Mouse (Mus musculus): Measurements from ENCODE around the gene Parl. TPM values are rescaled to one million over a fixed set of nuclear protein-coding genes. Genes with fewer than 3 reads are reported as not detected.
A peak's percentile ranks its signal among the peaks of the same experiment; 100 is the strongest.

Parl gene
- total RNA-seq (2021) = 10 to 100 TPM; 53.3 to 54.4 TPM

GRCm38 (mm10) chr16:20301770-20302649, at the start of gene Parl:
Gene Parl, minus strand, starts transcription at chr16:20302387.
- DNase-seq (ENCODE audit: low spot score in 2 of 2) = peak; percentile 77 to 79
- intact Hi-C loops (cut with DNase I) = loop anchor here (1.0 to 10.0 kb wide), 4 partner anchors 62 to 577 kb away; no protein-coding TSS in a partner anchor

- intact Hi-C loops (cut with DNase I) = no loop called here
- peak in 1 of 2 experiments; percentile 35 for DNase-seq (ENCODE audit: low spot score in 2 of 2)
Observed at GRCm38 (mm10) chr16:20345464-20345863, 43.3 kb upstream of the Parl start.

- intact Hi-C loops (cut with DNase I) = no loop called here
Observed at GRCm38 (mm10) chr16:20338616-20339015, 36.4 kb upstream of the Parl start.

GRCm38 (mm10) chr16:20334918-20335317, 32.7 kb upstream of the Parl start:
- intact Hi-C loops (cut with DNase I) = no loop called here
- DNase-seq (ENCODE audit: low spot score in 2 of 2) = no peak

More at GRCm38 (mm10) chr16:20338616-20339015, 36.4 kb upstream of the Parl start:
- peak; percentile 67 to 95 for DNase-seq (ENCODE audit: low spot score in 2 of 2)

GRCm38 (mm10) chr16:20328306-20328705, 26.1 kb upstream of the Parl start:
- intact Hi-C loops (cut with DNase I) = no loop called here
- no peak for DNase-seq (ENCODE audit: low spot score in 2 of 2)

- intact Hi-C loops (cut with DNase I) = no loop called here
- no peak for DNase-seq (ENCODE audit: low spot score in 2 of 2)
Observed at GRCm38 (mm10) chr16:20325286-20325685, 23.1 kb upstream of the Parl start, which contains the start of gene Cyp2ab1. Gene Cyp2ab1, minus strand, starts transcription at chr16:20325404.

- no peak for DNase-seq (ENCODE audit: low spot score in 2 of 2)
- intact Hi-C loops (cut with DNase I) = no loop called here
Observed at GRCm38 (mm10) chr16:20323907-20324306, 21.7 kb upstream of the Parl start.

GRCm38 (mm10) chr16:20322274-20322673, 20.1 kb upstream of the Parl start:
- intact Hi-C loops (cut with DNase I) = no loop called here
- no peak for DNase-seq (ENCODE audit: low spot score in 2 of 2)

GRCm38 (mm10) chr16:20316770-20317169, 14.6 kb upstream of the Parl start:
- intact Hi-C loops (cut with DNase I) = no loop called here
- no peak for DNase-seq (ENCODE audit: low spot score in 2 of 2)

GRCm38 (mm10) chr16:20315266-20315665, 13.1 kb upstream of the Parl start:
- intact Hi-C loops (cut with DNase I) = no loop called here
- no peak for DNase-seq (ENCODE audit: low spot score in 2 of 2)

- intact Hi-C loops (cut with DNase I) = no loop called here
- DNase-seq (ENCODE audit: low spot score in 2 of 2) = no peak
Observed at GRCm38 (mm10) chr16:20312272-20312671, 10.1 kb upstream of the Parl start.

GRCm38 (mm10) chr16:20300076-20300475, 2.1 kb downstream of the Parl start:
- intact Hi-C loops (cut with DNase I) = loop anchor here (5.0 to 10.0 kb wide), 2 partner anchors 182 to 575 kb away; no protein-coding TSS in a partner anchor
- DNase-seq (ENCODE audit: low spot score in 2 of 2) = no peak

- intact Hi-C loops (cut with DNase I) = no loop called here
- DNase-seq (ENCODE audit: low spot score in 2 of 2) = no peak
Observed at GRCm38 (mm10) chr16:20280238-20280637, 21.9 kb downstream of the Parl start.

- DNase-seq (ENCODE audit: low spot score in 2 of 2) = no peak
- intact Hi-C loops (cut with DNase I) = loop anchor here (5.0 kb wide), 1 partner anchor 37 kb away; the partner anchor contains the start of gene Map6d1
Observed at GRCm38 (mm10) chr16:20279395-20279794, 22.8 kb downstream of the Parl start.

GRCm38 (mm10) chr16:20272994-20273393, 29.2 kb downstream of the Parl start:
- intact Hi-C loops (cut with DNase I) = no loop called here
- no peak for DNase-seq (ENCODE audit: low spot score in 2 of 2)

GRCm38 (mm10) chr16:20271339-20271738, 30.8 kb downstream of the Parl start:
- DNase-seq (ENCODE audit: low spot score in 2 of 2) = no peak
- intact Hi-C loops (cut with DNase I) = no loop called here

- intact Hi-C loops (cut with DNase I) = no loop called here
- DNase-seq (ENCODE audit: low spot score in 2 of 2) = no peak
Observed at GRCm38 (mm10) chr16:20265089-20265488, 37.1 kb downstream of the Parl start.

GRCm38 (mm10) chr16:20257926-20258325, 44.3 kb downstream of the Parl start:
- intact Hi-C loops (cut with DNase I) = no loop called here
- DNase-seq (ENCODE audit: low spot score in 2 of 2) = no peak

GRCm38 (mm10) chr16:20248442-20249174, 53.6 kb downstream of the Parl start:
- peak in 1 of 2 experiments; percentile 82 for DNase-seq (ENCODE audit: low spot score in 2 of 2)
- intact Hi-C loops (cut with DNase I) = no loop called here

GRCm38 (mm10) chr16:20247103-20247502, 55.1 kb downstream of the Parl start:
- intact Hi-C loops (cut with DNase I) = no loop called here

More at GRCm38 (mm10) chr16:20247103-20247502, 55.1 kb downstream of the Parl start:
- no peak for DNase-seq (ENCODE audit: low spot score in 2 of 2)
